Mouse (Mus musculus): ENCODE data around the gene Ccdc83. TPM values are rescaled to one million over a fixed set of nuclear protein-coding genes. Genes with fewer than 3 reads are reported as not detected.

The Ccdc83 gene
- polyA plus RNA-seq, 1 experiment from 2014 or later: not detected

GRCm38 (mm10) chr7:90281759-90282546, 16.4 kb upstream of the Ccdc83 start:
- no peaks in the 10 kb centered on the region for H3K4me1 ChIP-seq
- no peaks in the 10 kb centered on the region for H3K36me3 ChIP-seq (replicated peaks)
- H3K27ac ChIP-seq: no peak overlapping the region
- H3K4me3 ChIP-seq: no peak overlapping the region
- WGBS: 84% methylated on average over 11 of the region's 11 CpGs
- no peaks in the 10 kb centered on the region for H3K27me3 ChIP-seq (ENCODE audit: poor library complexity, severe bottlenecking)
- no peaks in the 10 kb centered on the region for H3K9me3 ChIP-seq
- no peak for DNase-seq (ENCODE audit: extremely low spot score, low spot score)

GRCm38 (mm10) chr7:90280878-90281277, 15.3 kb upstream of the Ccdc83 start:
- Histone ChIP-seq H3K9me3 (no peaks in the 10 kb centered on the region), H3K4me1 (no peaks in the 10 kb centered on the region), H3K27me3 (ENCODE audit: poor library complexity, severe bottlenecking) (no peaks in the 10 kb centered on the region), H3K27ac (no peak overlapping the region), H3K4me3 (no peak overlapping the region), H3K36me3 (replicated peaks) (no peaks in the 10 kb centered on the region)
- 66% methylated on average over 8 of the region's 8 CpGs for WGBS
- DNase-seq (ENCODE audit: extremely low spot score, low spot score): no peak

- no peak overlapping the region for H3K27ac ChIP-seq
- H3K36me3 ChIP-seq (replicated peaks): no peaks in the 10 kb centered on the region
- H3K4me3 ChIP-seq: no peak overlapping the region
- DNase-seq (ENCODE audit: extremely low spot score, low spot score): peak; percentile 29
- no peaks in the 10 kb centered on the region for H3K4me1 ChIP-seq
- no peaks in the 10 kb centered on the region for H3K9me3 ChIP-seq
- no peaks in the 10 kb centered on the region for H3K27me3 ChIP-seq (ENCODE audit: poor library complexity, severe bottlenecking)
- 66% methylated on average over 11 of the region's 11 CpGs for WGBS
Measured at GRCm38 (mm10) chr7:90280274-90280875, 14.8 kb upstream of the Ccdc83 start.

- Histone ChIP-seq H3K9me3 (no peaks in the 10 kb centered on the region), H3K4me3 (no peak overlapping the region), H3K4me1 (no peaks in the 10 kb centered on the region), H3K36me3 (replicated peaks) (no peaks in the 10 kb centered on the region), H3K27ac (no peak overlapping the region), H3K27me3 (ENCODE audit: poor library complexity, severe bottlenecking) (no peaks in the 10 kb centered on the region)
- WGBS: 90% methylated on average over 4 of the region's 4 CpGs
- DNase-seq (ENCODE audit: extremely low spot score, low spot score): no peak
Measured at GRCm38 (mm10) chr7:90279136-90279535, 13.6 kb upstream of the Ccdc83 start.

- Histone ChIP-seq H3K27me3 (ENCODE audit: poor library complexity, severe bottlenecking) (no peaks in the 10 kb centered on the region), H3K4me1 (no peaks in the 10 kb centered on the region), H3K36me3 (replicated peaks) (no peaks in the 10 kb centered on the region), H3K4me3 (no peak overlapping the region), H3K9me3 (no peaks in the 10 kb centered on the region), H3K27ac (no peak overlapping the region)
- DNase-seq (ENCODE audit: extremely low spot score, low spot score): no peak
- WGBS: 87% methylated on average over 4 of the region's 4 CpGs
Measured at GRCm38 (mm10) chr7:90277769-90278168, 12.2 kb upstream of the Ccdc83 start.

- no peaks in the 10 kb centered on the region for H3K4me1 ChIP-seq
- no peaks in the 10 kb centered on the region for H3K36me3 ChIP-seq (replicated peaks)
- 87% methylated on average over 3 of the region's 3 CpGs for WGBS
- H3K27ac ChIP-seq: no peak overlapping the region
- DNase-seq (ENCODE audit: extremely low spot score, low spot score): no peak
- no peak overlapping the region for H3K4me3 ChIP-seq
- no peaks in the 10 kb centered on the region for H3K9me3 ChIP-seq
- H3K27me3 ChIP-seq (ENCODE audit: poor library complexity, severe bottlenecking): no peaks in the 10 kb centered on the region
Measured at GRCm38 (mm10) chr7:90277246-90277645, 11.7 kb upstream of the Ccdc83 start.

GRCm38 (mm10) chr7:90274561-90275100, 9.1 kb upstream of the Ccdc83 start:
- DNase-seq (ENCODE audit: extremely low spot score, low spot score): no peak
- Histone ChIP-seq H3K27ac (no peak overlapping the region), H3K4me3 (no peak overlapping the region), H3K36me3 (replicated peaks) (no peaks in the 10 kb centered on the region), H3K9me3 (no peaks in the 10 kb centered on the region), H3K4me1 (no peaks in the 10 kb centered on the region), H3K27me3 (ENCODE audit: poor library complexity, severe bottlenecking) (no peaks in the 10 kb centered on the region)
- WGBS: 59% methylated on average over 11 of the region's 11 CpGs

- DNase-seq (ENCODE audit: extremely low spot score, low spot score): no peak
- Histone ChIP-seq H3K4me3 (no peak overlapping the region), H3K9me3 (no peaks in the 10 kb centered on the region), H3K36me3 (replicated peaks) (no peaks in the 10 kb centered on the region), H3K4me1 (peaks cover 7% of the 10 kb centered on the region), H3K27me3 (ENCODE audit: poor library complexity, severe bottlenecking) (no peaks in the 10 kb centered on the region), H3K27ac (no peak overlapping the region)
- 86% methylated on average over 3 of the region's 3 CpGs for WGBS
Measured at GRCm38 (mm10) chr7:90270141-90270540, 4.6 kb upstream of the Ccdc83 start.

GRCm38 (mm10) chr7:90261902-90262599, 3.5 kb downstream of the Ccdc83 start:
- WGBS: 37% methylated on average over 7 of the region's 7 CpGs
- Histone ChIP-seq H3K4me1 (peaks cover 19% of the 10 kb centered on the region), H3K9me3 (no peaks in the 10 kb centered on the region), H3K27ac (no peak overlapping the region), H3K27me3 (ENCODE audit: poor library complexity, severe bottlenecking) (no peaks in the 10 kb centered on the region), H3K36me3 (replicated peaks) (no peaks in the 10 kb centered on the region), H3K4me3 (no peak overlapping the region)
- no peak for DNase-seq (ENCODE audit: extremely low spot score, low spot score)

GRCm38 (mm10) chr7:90259899-90260298, 5.7 kb downstream of the Ccdc83 start:
- no peaks in the 10 kb centered on the region for H3K27me3 ChIP-seq (ENCODE audit: poor library complexity, severe bottlenecking)
- H3K4me1 ChIP-seq: peaks cover 10% of the 10 kb centered on the region
- DNase-seq (ENCODE audit: extremely low spot score, low spot score): no peak
- no peak overlapping the region for H3K27ac ChIP-seq
- no peaks in the 10 kb centered on the region for H3K36me3 ChIP-seq (replicated peaks)
- no peak overlapping the region for H3K4me3 ChIP-seq
- 88% methylated on average over 2 of the region's 2 CpGs for WGBS
- no peaks in the 10 kb centered on the region for H3K9me3 ChIP-seq

GRCm38 (mm10) chr7:90258701-90259100, 6.9 kb downstream of the Ccdc83 start:
- 91% methylated on average over 2 of the region's 2 CpGs for WGBS
- Histone ChIP-seq H3K4me3 (no peak overlapping the region), H3K4me1 (peaks cover 10% of the 10 kb centered on the region), H3K27me3 (ENCODE audit: poor library complexity, severe bottlenecking) (no peaks in the 10 kb centered on the region), H3K27ac (no peak overlapping the region), H3K9me3 (no peaks in the 10 kb centered on the region), H3K36me3 (replicated peaks) (no peaks in the 10 kb centered on the region)
- DNase-seq (ENCODE audit: extremely low spot score, low spot score): no peak

GRCm38 (mm10) chr7:90252946-90253345, 12.6 kb downstream of the Ccdc83 start:
- 77% methylated on average over 5 of the region's 5 CpGs for WGBS

GRCm38 (mm10) chr7:90243643-90244042, 21.9 kb downstream of the Ccdc83 start:
- WGBS: 88% methylated on average over 5 of the region's 5 CpGs
- no peaks in the 10 kb centered on the region for H3K36me3 ChIP-seq (replicated peaks)
- H3K27me3 ChIP-seq (ENCODE audit: poor library complexity, severe bottlenecking): no peaks in the 10 kb centered on the region
- no peak overlapping the region for H3K27ac ChIP-seq
- H3K4me3 ChIP-seq: no peak overlapping the region
- no peak for DNase-seq (ENCODE audit: extremely low spot score, low spot score)
- H3K9me3 ChIP-seq: no peaks in the 10 kb centered on the region
- no peaks in the 10 kb centered on the region for H3K4me1 ChIP-seq

More at GRCm38 (mm10) chr7:90252946-90253345, 12.6 kb downstream of the Ccdc83 start:
- Histone ChIP-seq H3K9me3 (no peaks in the 10 kb centered on the region), H3K36me3 (replicated peaks) (no peaks in the 10 kb centered on the region), H3K27me3 (ENCODE audit: poor library complexity, severe bottlenecking) (no peaks in the 10 kb centered on the region), H3K27ac (no peak overlapping the region), H3K4me3 (no peak overlapping the region), H3K4me1 (no peaks in the 10 kb centered on the region)
- no peak for DNase-seq (ENCODE audit: extremely low spot score, low spot score)

Measured in forebrain, embryonic 10.5 days (tissue).